Mouse (Mus musculus) spleen, adult 12 weeks (tissue): ENCODE measurements around the gene Nedd9.

Experiments used
- DNase-seq: peaks from one replicate; pipeline ENCODE4 v3.0.0; 2022; ENCODE audit warnings: low spot score

Gene Nedd9

DNA sequence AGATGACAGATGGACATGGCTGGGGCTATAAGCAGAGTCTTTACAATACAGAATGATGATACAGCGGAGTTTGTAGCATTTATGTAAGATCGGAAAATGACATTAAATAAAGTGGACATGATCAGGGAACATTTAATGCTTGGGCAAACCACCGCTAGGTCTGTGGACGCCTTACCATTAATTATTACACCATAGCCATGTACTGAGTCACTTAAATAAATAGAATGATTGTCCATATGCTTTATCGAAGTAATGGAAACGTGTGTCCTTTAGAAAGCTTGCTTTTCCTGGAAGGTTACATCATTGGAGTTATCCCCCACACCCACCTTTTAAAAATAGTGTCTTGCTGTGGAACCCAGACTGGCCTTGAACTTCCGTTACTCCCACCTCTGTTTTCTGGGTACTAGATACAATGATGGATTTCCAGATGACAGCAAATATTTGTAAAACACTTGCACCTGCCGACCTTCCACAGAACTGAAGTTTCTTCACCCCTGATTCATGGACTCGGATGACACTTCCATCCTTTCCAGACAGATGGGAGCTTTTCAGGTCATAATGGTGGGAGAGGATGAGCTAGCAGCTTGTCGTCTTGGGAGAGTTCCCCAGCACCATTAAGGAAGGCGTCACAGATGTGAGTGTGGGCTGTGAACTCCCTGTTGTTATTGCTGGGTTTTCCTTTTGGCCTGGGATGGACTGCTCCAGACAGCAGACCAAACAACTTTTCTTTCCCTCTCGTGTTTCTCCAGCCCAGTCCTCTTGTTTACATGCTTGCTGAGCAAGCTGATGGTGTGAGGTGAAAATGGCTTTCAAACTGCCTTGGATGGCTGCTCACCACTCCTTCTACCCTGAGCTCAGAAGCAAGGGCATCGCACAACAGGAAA is 76.7 kb downstream of the Nedd9 start:
- DNase-seq = no peak

DNA sequence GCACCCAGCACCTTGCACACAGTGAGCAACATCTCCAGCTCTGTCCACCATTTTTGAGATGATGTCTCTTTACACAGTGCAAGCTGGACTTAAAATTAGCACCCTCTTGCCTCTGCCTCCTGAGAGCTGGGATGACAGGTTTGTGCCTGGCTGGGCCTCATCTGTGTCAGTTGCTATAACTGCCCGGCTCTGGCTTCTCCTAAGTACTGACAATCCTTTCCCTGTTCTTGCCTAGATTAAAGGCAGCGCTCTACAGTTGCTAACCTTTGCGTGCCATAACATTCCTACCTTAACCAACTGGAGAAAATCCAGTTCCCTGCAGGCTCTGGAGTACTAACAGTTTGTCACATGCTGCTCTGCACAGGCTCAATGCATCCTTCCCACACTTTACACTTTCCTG is 77.9 kb downstream of the Nedd9 start:
- DNase-seq = no peak

DNA sequence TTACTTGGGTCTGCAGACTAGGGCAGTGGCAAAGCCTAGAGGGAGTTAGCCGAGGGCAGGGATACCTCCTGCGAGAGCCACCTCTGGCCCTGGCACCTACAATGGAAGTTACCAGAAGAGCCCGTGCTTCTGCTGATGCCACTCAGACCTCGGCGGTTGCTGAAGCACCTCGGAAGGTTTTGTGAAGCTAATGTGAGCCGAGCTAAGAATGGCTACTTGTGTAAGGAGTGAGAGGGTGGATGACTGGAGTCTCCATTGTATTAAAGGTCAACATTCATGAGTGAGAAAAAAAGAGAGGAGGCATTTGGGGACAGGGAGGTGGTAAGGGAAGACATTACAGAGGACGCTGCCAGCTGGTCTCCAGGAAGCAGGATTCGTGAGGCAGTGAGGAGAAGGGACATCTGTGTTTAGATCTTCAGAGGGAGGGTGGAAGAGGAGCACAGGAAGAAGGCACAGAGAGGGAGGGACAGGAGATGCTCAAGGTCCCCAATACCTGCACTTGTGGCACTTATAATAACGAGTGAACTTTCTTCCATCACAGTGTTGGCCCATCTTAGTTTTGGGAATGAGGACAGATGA is 78.7 kb downstream of the Nedd9 start:
- DNase-seq = no peak

DNA sequence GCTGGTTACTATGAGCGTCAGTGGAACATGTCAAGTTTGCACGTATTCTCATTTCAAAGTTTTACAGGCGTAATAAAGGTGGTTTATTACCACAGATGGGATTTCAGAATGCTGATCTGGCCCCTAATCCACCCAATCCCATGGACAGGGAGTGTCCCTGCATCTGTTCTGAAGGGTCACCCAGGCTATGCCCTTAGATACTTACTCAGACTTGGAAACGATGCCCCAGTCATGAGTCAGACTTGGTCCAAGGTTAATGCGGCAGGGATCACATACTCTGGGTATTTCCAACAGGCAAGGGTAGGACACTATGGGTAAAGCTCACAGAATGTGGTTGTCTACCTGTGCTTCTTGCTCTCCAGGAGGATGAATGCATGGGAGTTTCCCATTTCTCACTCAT is 82.2 kb downstream of the Nedd9 start:
- DNase-seq = no peak

DNA sequence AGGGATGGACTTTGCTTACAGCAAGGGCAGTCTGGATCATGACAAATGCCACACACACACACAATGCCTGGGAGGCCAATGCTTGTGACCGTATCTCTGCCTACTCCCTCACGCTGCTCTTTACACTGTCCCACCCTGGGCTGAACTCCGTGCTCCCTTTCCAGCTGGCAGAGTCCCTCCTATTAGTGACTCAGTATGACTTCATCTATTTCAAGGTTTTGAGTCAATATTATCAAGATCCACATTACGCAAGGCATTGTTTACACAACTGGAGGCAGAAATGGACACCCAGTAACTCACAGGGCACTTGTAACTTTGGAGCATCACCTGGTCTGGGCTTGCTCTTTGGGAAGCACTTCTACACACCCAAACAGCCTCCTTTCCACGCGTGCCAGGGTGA is 83.3 kb downstream of the Nedd9 start:
- no peak for DNase-seq

DNA sequence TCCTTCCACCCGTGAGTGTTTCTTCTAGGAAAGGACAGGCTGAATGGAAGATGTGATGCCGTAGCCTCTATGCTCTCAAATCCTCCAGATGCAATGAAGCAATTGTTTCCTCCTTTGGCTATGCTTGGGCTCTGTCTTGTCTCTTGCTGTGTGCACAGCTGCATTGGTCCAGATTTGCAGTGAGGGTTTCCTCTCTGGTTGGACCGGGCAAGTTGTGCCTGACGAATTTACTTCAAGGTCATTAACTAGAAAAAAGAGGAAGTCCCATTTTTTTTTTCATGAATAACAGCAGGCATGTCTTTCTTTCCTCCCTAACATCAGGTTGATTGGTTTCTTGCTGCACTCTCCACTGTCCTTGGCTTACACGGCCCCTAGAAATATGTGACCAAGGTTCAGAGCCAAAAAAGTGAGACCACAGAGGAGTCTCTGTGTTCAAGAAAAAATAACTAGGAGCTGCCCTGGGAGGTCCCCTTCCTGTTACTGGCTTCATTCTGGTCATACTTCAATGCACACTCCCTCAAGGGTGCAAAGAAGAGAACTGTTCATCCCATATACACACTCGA is 84.6 kb downstream of the Nedd9 start:
- DNase-seq = no peak

DNA sequence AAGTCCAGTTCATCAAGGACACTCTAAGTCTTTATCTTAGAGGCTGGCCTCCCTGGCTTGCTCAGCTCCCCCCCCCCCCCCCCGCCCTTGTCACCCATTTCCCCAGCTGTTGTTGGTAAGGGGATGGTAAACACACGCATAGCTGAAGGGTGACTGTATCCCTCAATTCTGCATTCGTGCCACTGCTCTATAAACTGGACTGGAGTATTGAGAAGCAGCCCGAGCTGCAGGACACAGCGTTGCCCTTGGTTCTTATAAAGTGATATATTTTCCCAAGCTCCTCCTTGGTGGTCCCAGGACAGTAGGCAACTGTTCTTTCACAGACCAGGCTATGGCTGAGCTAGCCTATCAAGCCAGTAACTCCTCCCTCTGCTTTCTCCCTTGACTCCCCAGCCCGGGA is 85.4 kb downstream of the Nedd9 start:
- DNase-seq = no peak

DNA sequence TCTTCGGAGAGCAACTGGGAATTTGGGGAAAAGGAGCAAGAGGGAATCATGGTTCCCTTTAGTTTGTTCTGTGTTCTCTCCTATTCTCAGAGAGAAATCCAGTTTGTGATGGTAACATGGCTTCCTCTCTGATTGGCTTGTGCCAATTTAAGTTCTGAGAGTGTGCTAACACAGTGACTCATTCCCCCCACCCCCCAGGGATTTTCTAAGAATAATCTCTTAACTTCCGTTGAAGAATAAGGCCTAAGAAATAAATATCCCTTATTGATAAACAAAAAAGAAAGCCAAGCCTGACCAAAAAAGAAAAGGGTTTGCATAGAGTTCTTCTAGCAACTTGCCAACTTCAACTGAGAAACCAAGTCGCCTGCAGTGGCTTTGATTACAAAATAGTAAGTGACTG is 86.9 kb downstream of the Nedd9 start:
- DNase-seq = no peak

DNA sequence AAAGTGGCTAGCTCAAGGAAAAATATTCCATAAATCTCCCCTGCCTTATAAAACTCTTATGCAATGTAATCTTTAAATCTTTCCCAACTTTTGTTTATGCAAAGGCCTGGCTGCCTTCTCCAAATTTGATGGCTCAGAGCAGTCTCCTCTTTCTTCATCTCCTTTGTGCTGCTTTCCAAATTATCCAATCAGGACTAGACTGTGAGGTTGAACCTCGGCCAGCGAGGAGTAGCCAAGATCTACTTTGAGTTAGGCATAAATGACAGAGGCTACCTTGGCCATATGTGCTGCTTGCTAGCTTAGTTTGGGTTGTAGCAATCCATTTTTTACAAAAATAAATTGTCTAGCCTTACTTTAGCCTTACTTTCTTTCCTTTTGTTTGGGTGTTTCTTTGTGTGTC is 95.0 kb downstream of the Nedd9 start:
- no peak for DNase-seq

DNA sequence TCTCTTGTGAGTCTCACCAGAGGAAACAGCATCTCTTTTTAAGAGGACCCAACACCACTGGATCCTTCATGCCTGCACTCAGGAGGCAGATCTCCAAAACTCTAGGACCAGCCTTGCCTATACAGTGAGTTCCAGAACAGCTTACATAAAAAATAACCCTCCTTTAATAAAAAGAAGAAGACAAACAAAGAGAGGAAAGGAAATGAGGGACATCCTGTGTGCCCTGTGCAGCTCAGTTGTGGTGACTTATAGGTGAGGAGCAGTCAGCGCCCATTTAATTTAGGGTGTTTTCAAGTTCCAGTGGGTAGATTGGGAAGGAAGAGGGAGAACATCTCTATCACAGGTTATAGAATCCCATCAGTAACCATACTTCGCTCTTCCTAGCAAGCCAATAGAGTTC is 96.5 kb downstream of the Nedd9 start:
- no peak for DNase-seq

DNA sequence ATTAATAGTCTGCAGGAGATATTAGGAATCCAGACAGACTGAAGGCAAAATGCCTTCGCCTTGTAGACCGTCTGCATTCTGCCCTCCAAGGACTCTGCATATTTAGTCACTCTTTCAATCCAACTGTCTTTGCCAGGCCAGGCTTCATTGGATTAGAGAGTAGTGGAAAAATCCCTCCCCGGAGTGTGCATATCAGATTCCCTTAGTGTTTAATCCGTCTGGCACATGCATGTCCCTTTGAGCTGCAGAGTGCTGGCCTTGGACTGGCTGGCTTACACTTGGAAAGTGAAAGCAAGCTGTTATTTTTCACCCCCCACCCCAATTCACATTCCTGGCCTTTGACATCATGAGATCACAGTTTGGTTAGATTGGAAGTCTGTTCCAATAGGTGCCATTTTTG is 100.6 kb downstream of the Nedd9 start:
- no peak for DNase-seq

DNA sequence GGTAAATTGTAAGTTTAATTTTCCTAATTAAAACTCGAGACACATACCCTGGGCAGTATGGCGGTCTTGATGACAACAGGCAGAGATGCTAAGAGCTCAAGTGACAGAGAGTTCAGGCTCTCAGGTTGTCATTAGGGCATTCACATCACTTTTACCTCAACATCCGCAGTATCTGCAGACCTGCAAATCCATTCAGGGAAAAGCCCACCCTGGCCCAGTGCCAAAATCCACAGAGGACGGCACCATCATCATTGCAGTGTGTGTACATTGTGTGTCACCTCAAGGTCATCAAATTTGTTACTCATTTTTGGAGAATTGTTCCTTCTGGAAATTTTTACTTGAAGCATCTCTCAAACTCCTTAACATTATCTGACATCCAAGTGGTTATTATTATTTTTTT is 102.3 kb downstream of the Nedd9 start:
- no peak for DNase-seq

DNA sequence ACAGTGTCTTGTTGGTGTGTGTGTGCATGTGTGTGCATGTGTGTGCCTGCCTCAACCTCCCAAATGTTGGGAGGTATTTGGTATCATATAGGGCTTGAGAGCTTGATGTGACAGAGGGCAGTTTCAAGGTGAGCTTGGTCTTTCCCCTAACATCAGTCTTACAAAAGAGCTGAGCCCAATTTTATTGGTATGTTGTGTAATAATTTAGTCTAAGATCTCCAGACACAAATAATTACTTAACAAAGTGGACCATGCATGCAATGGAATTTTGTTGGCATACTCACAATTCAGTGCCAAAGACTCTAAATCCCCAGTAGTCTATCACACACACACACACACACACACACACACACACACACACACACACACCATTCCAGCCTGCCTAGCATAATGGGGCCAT is 104.5 kb downstream of the Nedd9 start:
- no peak for DNase-seq

DNA sequence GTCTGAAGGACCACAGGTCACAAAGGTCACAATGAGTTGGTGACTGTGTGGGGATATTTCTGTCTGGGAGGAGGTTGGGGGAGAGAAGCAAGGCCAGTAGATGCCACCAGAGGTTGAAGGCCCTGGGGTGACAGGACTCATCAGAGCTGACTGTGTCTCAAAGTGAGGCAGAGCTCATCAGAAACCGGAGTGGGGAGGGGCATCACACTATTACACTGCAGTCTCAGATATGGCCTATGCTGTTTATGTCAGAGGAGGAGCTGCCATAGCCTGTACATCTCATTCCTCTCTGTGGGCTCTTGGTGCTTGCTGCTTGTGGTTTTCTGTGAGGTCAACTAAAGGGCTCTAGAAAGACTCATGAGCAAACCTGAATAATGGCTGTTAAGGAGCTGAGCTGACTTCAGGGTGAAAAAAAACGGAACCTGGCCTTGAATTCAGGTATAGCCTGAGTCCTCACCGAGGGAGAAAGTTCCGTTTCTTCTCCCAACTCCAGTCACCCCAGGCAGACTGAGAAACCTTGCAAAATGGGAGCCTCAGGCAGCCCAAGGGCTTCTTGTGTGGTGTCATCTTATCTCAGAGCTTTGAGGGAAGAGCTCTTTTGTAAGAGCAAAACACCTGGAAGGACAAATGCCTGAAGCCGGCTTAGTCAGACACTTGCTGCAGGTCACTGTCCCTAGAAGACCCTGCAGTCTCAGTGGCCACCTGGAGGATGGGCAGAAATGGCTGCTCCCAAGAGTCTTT is 105.2 kb downstream of the Nedd9 start:
- no peak for DNase-seq

DNA sequence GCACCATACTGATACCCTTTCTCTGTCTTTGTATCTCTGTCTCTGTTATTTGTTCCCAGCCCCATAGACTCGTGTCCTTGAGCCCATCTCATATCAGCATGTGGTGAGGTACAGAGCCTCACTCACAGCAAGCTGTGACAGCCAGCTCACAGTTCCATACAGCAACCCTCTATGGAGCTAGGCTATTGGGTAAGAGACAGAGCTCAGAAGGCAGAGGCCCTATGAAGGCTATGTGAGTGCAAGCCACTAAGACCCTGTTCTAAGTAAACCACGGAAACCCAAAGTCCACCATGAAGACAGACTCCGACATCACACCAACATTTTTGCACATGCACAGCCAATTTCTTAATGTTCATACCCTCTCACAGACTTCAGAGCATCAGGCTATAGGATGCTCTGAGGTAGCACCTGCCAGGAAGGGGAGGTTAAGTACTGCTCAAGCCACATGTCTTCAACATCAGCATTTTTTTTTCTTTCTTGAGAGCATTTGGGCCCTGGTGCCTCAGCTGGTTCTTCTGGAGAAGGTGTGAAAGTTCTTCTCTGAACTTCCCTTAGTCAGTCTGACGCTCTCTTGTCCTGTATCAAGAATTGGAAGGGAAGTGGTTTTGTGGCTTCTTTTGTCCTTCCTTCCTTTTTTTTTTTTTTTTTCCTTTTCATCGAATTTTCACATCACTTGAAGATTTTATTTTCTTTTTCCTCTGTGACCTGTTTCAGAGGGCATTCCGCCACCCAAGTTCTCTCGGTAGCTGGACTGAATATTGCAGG is 105.9 kb downstream of the Nedd9 start:
- DNase-seq = no peak

DNA sequence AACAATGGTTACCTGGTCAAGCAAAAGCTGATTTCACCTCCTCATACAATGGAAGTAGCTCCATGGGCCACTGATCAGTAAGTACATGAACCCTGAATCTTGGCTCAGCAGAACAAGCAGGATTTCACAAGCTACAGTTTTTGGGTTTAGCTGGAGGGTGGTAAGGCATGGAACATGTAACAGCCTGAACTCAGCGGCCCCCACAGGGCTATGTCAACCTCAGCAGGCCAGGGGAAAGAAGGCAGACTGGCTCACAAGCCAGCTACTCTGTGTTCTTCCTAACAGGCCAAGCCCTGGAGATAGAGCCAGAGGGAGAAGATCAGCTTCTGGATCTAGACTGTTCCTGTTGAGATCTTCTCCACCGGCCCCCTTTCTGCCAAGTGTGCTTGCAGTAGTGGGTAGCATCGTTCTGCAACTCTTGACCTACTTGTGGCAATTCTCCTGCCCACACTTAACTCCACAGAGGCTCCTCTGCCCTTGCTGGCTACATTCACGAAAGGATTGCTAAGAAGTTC is 107.2 kb downstream of the Nedd9 start:
- DNase-seq = no peak

DNA sequence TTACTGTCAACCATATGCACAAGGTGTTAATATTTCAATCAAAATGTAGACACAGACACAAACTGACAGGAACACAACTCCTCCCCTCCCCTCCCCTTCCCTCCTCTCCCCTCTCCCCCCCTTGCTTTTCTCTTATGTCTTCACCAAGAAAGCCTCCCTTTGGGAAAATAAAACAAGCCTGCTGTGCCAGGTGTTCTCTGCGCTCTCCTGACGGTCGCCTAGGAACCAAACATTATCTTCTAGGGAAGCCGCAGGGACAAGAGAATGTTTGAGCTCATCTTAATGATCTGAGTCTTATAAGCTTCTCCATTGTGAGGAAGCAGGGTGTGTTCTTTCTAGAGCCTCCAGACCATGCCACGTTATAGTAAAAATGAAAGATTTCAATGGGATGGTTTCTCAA is 108.7 kb downstream of the Nedd9 start:
- no peak for DNase-seq

DNA sequence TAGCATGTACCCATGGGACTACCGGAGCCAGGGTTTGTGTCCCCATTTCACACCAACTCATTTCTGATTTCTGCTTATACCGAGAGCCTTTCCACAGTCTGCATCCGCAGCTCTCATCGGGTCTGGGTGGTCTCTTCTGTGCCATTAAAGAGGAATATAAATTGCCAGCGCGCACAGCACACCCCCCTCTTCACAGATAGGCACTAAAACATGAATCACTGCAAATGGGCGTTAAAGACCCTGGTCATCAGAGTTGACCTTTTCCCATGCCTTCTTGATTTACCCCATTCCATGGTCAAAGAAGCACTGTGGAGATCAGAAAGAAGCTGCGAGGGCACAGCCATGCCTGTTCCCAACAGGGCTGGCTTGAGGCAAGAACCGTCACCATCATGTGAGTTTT is 109.3 kb downstream of the Nedd9 start:
- DNase-seq = no peak

DNA sequence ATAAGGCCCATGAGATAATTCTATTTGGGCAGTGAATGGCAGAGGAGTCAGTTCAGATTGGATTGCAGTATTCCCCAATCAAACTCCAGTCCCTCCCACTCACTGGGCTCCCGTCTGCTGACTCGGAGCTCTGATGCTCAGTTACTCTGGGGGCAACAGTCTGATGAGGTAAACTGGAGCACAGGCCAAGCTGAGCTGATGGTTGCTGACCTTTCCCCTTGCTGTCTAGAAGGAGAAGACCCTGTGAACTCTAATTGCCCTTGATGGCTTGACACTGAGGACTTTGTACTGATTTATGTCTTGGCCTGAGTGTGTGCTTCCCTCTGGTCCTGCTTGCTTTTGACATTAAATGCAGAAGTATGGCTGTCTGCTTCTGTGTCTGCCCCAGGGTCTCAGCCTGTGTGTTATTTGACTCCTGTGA is 110.1 kb downstream of the Nedd9 start:
- DNase-seq = no peak

DNA sequence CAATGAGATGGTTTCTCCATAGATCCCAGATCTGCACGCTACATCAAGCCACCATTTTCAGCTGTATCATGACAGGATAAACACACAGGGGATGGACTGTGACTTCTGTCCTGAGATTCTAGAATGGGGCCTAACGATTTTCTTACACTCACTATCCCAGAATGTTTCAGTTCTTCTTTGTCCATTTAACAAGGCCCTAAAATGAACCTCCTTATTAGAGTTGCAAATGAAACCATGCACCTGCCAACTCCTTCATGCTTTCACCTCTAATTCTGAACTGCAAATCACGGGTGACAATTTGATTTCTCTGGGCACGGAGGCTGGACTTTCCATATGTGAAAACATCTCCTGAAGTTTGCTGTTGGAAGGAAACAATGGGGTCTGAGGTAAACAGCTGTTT is 111.1 kb downstream of the Nedd9 start:
- DNase-seq = no peak

DNA sequence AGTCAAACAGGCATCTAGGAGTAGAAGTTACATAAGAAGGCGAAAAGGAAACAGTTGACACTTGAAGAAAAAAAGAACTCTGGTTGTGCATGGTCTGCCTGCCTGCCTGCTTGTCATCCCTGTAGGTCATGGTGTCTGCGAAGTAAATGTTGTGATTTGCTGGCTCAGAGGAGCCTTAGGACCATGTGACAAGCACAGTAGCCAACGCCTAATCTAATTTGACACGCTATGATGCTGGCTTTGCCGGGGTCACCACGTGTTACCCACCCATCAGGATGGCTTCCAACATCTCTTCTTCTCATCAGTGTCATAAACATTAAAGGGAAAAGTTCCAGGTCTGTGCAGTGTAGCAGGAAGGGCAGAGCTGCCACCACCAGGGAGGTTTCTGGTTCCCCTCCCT is 111.5 kb downstream of the Nedd9 start:
- DNase-seq = no peak

DNA sequence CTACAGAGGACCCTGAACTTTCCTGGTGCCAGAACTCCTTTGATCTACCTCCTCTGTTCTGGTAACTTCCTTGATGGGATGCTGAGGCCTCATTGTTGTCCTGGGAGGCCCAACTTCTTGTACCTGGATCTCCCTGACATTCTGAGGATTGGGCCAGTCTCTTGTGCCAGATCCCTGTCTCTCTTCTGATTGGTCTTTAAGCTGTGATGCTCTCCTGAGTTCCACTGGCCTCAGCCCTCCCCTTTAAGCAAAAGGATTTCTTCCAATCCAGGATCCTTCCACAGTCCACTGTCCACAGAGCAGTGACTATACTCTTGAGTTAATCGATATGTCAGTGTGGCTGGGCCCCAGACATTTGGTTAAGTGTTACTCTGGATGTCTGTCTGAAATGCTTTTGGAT is 112.3 kb downstream of the Nedd9 start:
- DNase-seq = no peak
